Mouse (Mus musculus): ENCODE data around the gene Slc22a13.
"Not testable (repeated sequence)": the region's sequence is repeated elsewhere in the genome, so short reads cannot be mapped to it uniquely, and the experiment has no call there.

Slc22a13 gene

GRCm38 (mm10) chr9:119208998-119209397 lies at the start of gene Slc22a13:
Gene Slc22a13 (minus strand): TSS chr9:119209098.
- in situ Hi-C loops (cut with MboI, MseI), result loop anchor here (10.0 kb wide), 1 partner anchor 1486 kb away; no protein-coding TSS in a partner anchor

DNA sequence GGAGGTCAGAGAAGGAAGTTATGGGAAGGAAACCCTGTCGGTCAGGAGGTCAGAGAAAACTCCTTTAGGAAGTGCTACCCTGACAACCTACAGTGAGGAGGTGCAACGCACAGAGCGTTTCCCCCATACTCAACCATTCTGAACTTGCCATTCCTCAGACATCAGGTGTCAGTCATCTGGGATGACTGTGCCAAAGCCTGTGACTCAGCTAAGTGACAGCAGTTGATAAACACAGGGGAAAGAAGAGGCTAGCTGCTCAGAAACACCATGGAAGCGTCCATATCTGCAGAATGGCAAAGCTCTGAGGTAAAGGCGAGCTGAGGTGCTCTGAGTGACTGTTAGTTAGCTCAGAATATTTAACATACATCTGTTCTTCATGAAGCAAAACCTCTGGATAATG lies 49.2 kb upstream of the Slc22a13 start:
- in situ Hi-C loops (cut with MboI, MseI), result loop anchor here (25.0 kb wide), 1 partner anchor 971 kb away; no protein-coding TSS in a partner anchor

GRCm38 (mm10) chr9:119256161-119256560 lies 47.3 kb upstream of the Slc22a13 start:
- in situ Hi-C loops (cut with MboI, MseI), result loop anchor here (25.0 kb wide), 1 partner anchor 969 kb away; no protein-coding TSS in a partner anchor

- in situ Hi-C loops (cut with MboI, MseI), result loop anchor here (25.0 kb wide), 1 partner anchor 968 kb away; no protein-coding TSS in a partner anchor
These were observed 46.2 kb upstream of the Slc22a13 start for GRCm38 (mm10) chr9:119255096-119255495.

- in situ Hi-C loops (cut with MboI, MseI), result loop anchor here (25.0 kb wide), 1 partner anchor 967 kb away; no protein-coding TSS in a partner anchor
These were observed 45.3 kb upstream of the Slc22a13 start for GRCm38 (mm10) chr9:119254187-119254586.

- in situ Hi-C loops (cut with MboI, MseI), result loop anchor here (5.0 kb wide), 1 partner anchor 34 kb away; no protein-coding TSS in a partner anchor
These were observed 39.1 kb upstream of the Slc22a13 start for GRCm38 (mm10) chr9:119247996-119248395.

DNA sequence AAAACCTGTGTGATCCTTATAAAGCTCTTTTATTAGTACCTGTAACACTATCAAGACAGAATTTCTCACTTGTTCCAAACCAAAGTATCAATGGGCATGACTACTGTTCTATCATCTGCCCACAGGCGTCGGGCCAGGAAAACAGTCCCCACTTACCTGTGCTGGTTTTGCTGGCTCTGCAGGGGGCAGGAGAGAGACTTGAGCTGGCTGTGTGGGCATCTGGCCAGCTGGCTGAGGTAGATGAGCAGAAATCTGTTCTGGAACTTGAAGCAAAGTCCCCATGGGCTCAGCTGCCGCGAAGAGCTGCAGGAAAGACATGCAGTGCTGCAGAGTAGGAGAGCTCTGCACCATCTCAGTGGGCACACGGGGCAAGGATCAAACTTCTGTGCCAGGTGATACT lies 37.9 kb upstream of the Slc22a13 start:
- in situ Hi-C loops (cut with MboI, MseI), result loop anchor here (5.0 kb wide), 1 partner anchor 35 kb away; no protein-coding TSS in a partner anchor

DNA sequence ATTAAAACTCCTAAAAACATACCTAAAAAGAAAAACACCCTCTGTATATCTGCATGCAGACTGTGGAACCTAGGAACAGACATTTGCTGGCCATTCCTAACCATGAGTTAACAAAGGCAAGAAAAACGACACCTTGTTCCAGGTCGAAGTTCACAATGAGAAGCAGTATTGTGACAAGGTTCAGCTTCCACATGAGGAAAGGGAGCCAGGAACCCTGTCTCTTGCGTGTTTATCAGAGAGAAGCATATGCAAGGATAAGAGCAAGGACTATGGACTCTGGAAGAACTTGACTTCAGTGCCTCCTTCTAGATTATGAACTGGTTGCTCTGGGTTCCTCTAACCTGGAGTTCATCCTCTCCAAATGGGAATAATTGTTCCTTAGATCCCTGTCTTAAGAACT lies 35.1 kb upstream of the Slc22a13 start:
- in situ Hi-C loops (cut with MboI, MseI), result no loop called here

DNA sequence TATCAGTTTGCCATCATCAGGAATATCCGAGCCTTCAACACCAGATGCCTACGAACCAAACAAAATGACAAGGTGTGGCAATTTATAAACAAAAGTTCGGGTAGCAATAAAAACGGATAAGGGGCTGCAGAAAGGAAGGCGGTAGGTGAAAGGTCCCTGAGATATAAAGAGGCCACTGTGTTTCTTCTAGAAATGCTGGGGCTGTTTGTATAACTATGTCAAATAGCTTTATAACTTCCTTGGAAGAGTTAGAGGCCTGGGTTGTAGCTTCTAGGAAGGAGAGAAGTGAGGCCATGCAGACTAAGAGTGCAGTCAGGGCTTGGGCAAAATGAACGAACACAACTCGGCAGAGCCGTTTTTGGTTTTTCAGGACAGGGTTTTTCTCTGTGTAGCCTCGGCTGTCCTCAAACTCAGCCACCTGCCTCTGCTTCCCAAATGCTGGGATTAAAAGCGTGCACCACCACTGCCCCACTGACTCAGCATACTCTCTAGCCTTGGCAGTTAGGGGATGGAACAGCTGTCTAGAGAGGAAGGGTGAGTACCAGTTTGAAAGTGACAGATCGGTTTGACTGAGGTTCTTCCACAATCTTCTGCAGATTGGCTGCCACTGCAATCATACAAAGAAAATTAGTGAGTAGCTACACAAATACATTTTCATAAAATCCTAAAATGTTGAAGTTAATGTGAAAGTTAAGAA lies 32.4 kb upstream of the Slc22a13 start:
- in situ Hi-C loops (cut with MboI, MseI), result no loop called here

DNA sequence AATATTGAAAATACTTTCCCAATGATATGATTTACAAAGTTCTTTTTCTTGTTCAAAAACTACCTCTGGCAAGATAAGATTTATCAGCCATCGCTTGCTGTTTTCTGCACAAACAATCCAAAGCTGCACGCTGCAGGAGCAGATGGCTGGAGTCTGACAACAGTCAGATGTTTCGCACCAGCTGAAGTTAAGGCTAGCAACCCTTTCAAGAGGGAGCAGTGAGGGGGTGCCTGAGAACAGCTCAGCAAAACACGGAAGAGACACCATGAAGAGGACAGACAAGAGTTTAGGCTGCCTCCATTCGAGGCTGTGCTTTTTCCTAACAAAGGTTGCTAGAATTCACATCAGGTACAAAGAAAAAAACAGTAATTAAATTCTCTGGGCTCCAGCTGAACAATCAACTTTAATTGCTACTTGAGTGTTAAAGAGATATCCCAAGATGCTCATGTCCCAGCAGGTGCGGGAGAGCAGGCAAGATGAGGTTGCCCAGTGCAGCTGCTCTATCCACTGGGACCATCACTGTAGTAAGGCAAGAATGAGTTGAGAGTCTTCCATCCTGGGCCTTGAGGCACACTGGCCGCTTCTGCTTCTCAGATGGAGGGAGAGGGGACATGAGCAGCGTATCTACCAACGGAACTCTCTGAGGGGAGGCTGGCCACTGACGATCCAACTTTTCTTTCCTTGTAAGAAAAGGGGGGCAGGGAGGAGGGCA lies 31.5 kb upstream of the Slc22a13 start:
- in situ Hi-C loops (cut with MboI, MseI), result no loop called here

DNA sequence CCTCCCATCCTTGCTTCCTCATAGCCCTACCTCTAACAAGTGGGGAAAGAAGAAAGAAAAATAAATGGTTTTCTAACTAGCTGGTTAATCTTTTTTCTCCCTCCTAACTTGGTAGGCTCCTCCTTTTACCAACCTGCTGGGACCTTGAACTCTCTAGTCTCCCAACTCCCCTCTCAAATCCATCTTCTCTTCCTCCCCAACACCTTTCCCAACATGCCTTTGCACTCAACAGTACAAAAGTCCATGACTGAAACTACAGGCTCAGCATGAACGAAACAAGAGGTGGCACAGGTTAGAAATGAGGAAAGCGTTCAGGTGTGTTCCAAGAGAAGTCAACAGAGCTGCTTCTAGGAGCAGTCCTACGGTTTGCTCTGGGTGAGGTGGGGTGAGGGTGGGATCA lies 30.4 kb upstream of the Slc22a13 start:
- in situ Hi-C loops (cut with MboI, MseI), result no loop called here

DNA sequence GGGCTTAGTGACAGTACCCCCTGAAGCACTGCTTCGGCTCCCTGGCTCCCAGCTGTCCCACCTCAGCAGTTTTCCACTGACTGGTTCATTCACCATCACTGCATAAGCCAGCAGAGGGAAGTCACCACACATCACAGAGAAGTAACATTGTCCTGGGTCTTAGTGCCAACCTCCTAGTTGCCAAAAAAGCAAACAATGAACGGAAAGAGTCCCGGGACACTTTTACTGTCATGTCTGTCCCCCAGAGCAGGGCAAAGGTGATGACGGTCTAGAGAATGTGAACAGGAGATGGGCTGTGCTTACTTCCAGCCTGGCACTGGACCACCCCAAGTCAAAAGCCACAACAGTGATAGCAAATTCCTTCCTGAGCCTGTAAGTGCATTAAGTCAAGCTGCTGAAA lies 29.9 kb upstream of the Slc22a13 start:
- in situ Hi-C loops (cut with MboI, MseI), result no loop called here

- in situ Hi-C loops (cut with MboI, MseI), result no loop called here
These were observed 22.7 kb upstream of the Slc22a13 start for GRCm38 (mm10) chr9:119231552-119231951.

- in situ Hi-C loops (cut with MboI, MseI), result no loop called here
These were observed 21.9 kb upstream of the Slc22a13 start for GRCm38 (mm10) chr9:119230829-119231228.

GRCm38 (mm10) chr9:119220249-119220648 lies 11.4 kb upstream of the Slc22a13 start:
- in situ Hi-C loops (cut with MboI, MseI), result no loop called here

- in situ Hi-C loops (cut with MboI, MseI), result no loop called here
These were observed 10.8 kb upstream of the Slc22a13 start for GRCm38 (mm10) chr9:119219667-119220066.

GRCm38 (mm10) chr9:119215341-119215740 lies 6.4 kb upstream of the Slc22a13 start:
- in situ Hi-C loops (cut with MboI, MseI), result not testable (repeated sequence)

- in situ Hi-C loops (cut with MboI, MseI), result no loop called here
These were observed 5.7 kb upstream of the Slc22a13 start for GRCm38 (mm10) chr9:119214601-119215000.

- in situ Hi-C loops (cut with MboI, MseI), result no loop called here
These were observed 4.1 kb upstream of the Slc22a13 start for GRCm38 (mm10) chr9:119212996-119213395.

DNA sequence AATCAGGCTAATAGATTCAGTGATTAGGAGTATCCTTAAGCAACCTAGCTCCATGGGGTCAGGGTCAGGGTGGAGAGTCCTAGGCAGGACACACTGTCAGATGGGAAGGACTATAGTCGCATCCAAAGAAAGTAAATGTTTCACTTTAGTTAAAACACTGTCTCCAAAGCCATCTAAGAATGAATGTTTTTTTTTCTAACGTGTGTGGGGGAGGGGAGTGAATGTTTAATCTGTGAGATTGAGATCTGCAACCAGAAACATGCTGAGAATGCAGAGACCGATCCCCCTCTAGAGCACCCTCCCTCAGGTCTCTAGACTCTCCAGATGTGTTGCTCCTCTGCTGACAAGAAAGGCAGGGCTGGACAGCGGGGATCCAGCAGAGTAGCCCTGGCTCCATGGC lies 1.8 kb downstream of the Slc22a13 start:
- in situ Hi-C loops (cut with MboI, MseI), result loop anchor here (10.0 kb wide), 1 partner anchor 1488 kb away; no protein-coding TSS in a partner anchor

- in situ Hi-C loops (cut with MboI, MseI), result loop anchor here (10.0 kb wide), 1 partner anchor 1488 kb away; no protein-coding TSS in a partner anchor
These were observed 2.2 kb downstream of the Slc22a13 start for GRCm38 (mm10) chr9:119206666-119207065.

DNA sequence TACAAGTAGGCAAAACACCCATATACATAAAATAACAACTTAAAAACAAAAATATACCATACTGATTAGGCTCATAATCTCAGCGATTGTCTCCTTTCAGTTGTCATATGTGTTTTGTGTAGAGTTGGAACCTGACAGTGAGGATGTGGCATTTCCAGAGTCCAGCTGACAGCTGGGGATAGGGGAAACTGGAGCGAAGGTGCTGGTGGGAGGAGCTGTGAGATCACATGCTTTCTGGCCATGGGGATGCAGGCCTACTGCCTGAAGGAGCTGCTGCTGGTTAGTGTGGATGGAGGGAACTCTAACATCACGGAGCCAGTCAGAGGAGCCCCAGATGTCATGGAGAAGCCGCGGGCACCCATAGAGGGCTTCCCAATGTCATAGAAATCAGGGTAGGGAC lies 3.1 kb downstream of the Slc22a13 start:
- in situ Hi-C loops (cut with MboI, MseI), result loop anchor here (10.0 kb wide), 1 partner anchor 1489 kb away; no protein-coding TSS in a partner anchor

All from T-helper 1 cell (primary cell).